Mouse (Mus musculus): Measurements from ENCODE around the gene Dcpp1.
"Not testable (repeated sequence)": the region's sequence is repeated elsewhere in the genome, so short reads cannot be mapped to it uniquely, and the experiment has no call there.

Dcpp1 gene

DNA sequence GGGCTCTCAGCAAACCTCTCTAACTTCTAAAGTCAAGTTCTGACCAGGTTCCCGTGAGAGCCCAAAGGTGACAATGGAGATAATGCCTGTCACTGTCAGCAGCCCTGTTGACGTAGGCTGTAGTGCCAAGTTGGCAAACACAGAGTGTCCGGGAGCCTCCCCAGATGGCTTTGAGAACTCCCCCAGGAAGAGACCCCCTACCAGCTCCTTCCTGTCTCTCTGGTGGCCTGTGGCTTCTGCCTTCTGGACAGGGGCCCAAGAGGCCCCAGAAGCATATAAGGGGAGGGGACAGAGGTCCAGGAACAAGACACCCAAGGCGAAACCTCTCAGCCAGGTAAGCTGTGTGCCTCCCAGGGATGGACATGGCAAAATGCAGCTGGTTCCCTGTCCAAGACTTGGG is at the start of gene Dcpp1, which contains the start of gene Dcpp2:
Gene Dcpp1 (plus strand): TSS at position 301 of the 400 bp plus-strand sequence.
Gene Dcpp2 (plus strand): TSS at position 305 of the 400 bp plus-strand sequence.
- not testable (repeated sequence) for DNase-seq

DNA sequence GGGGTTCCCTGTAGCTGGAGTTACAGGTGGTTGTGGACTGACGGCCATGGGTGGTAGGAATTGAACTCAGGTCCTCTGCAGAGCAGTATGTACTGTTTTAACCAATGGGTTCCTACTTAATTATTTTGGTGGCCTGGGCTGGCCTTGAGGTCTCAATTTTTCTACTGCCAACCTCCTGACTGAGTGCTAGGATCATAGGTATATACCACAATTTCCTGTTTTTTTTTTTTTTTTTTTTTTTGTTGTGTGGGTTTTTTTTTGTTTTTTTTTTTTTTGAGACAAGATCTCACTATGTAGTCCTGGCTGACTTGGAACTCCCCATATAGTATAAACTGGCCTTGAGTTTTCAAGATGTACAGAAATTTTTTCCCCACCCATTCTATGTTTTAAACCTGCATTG is 49.5 kb upstream of the Dcpp1 start:
- no peak for DNase-seq

- DNase-seq = no peak
Measured at GRCm38 (mm10) chr17:23836006-23836575, 44.6 kb upstream of the Dcpp1 start, which contains the start of gene Prss33. TSS of gene Prss33 (minus strand) at chr17:23836056.

GRCm38 (mm10) chr17:23841145-23841544 is 39.5 kb upstream of the Dcpp1 start:
- peak; percentile 40 for DNase-seq

DNA sequence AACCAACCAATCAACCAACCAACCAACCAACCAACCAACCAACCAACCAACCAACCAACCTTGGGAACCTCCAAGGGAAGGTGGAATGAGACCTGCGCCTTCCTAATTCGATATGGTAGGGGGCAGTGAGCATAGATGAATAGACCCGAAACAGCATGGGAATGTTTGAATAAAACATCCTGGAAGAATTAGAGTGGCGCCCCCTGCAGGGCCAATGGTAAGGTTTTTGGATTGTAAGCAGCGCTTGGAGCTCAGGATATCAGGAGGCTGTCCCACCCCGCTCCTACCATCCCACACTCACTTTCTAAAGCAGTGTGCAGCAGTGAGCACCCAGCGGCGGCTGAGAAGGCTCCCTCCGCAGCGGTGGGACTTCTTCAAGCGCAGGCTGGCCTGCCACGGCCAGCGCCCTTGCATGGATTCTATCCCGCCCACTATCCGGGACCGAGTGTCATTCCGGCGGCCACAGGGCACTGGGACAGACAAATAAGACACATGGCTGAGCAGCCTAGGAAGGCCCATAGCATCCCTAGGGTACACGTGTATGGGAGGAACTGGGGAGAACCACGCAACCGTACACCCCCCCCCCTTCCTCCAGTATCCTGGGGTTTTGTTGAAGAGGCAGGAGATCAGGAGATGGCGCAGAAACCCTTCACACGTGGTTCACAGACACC is 37.4 kb upstream of the Dcpp1 start:
- no peak for DNase-seq

DNA sequence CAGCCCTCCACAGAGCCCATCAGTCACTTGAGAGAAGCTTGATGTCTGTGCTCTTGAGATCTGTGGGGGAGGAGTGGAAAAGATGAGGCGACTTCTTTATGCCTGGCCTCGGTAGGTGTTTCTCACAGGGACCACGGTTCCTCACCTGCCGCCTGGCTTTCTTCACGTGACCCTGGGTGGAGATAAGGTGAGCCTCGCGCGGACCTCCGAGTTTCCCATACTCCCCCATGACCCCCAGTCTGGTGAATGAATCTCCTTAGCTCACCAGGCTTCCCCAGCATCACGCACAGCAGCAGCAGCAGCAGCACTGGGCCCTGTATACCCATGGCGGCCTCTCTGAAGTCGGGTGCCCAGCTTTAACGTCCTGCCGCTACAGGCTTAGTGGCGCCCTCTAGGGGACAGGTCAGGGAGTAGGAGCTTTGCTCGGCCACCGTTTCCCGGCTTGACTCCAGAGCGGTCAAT is 36.8 kb upstream of the Dcpp1 start, which contains the start of the genes Prss32 and Prss41:
Gene Prss32 (plus strand): TSS at position 44 of the 462 bp plus-strand sequence.
Gene Prss41 (minus strand): TSS at position 361 of the 462 bp plus-strand sequence.
- peak; percentile 37 for DNase-seq

DNA sequence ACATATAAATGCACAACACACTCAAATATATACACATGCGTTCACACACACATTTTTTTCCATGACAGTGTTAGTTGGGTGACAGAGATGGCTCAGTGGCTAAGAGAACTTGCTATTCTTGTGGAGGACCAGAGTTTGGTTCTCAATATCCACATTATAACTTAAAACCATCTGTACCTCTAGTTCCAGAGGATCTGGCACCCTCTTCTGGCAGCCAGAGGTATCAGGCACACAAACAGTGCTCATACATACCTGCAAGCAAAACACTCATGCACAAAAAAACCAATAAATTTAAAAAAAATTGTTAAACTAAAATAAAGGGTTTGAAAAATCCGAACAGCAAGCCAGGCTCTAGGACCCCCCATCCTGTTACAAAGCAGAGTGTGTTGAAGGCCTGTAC is 30.6 kb upstream of the Dcpp1 start:
- DNase-seq = no peak

- DNase-seq = peak; percentile 38
Measured at GRCm38 (mm10) chr17:23850853-23851749, 29.6 kb upstream of the Dcpp1 start.

DNA sequence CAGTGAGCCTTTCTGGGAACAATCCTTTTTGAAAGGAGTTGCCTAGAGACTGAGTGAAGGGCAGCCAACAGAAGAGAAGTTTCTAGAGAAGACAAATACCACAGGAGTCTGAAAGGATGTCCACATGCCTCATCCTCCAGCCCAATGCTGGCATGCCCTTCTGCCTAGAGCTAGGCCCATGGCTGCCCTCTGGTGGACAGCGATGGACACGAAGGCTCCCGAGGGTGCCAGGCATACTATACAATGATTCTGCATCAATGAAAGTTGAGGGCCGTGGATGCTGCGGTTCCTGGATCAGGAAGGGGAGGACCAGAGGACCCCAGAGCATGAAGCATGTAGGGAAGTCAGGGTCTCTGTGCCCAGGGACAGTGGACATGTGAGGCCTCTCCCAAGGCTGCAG is 27.4 kb upstream of the Dcpp1 start:
- peak; percentile 17 for DNase-seq

DNA sequence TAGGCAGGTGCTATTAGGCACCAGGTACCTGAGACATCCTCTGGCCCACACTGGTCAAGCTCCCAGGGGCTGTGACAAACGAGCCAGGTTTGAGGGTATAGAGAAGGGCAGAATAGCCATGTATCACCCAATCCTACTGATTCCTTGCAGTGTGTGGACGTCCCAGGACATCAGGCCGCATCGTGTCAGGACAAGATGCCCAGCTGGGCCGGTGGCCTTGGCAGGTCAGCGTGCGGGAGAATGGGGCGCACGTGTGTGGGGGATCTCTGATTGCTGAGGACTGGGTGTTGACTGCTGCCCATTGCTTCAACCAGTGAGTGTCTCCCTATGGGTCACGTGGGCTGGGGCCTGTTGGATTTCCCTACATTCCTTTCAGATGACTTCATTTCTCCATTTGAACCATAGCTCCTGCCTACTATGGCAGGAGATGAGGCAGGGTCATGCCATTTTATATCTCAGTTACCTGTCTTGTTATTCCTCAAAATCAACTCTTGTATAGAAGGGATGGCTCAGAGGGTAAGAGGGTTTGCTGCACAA is 26.4 kb upstream of the Dcpp1 start:
- no peak for DNase-seq

- DNase-seq = no peak
Measured at GRCm38 (mm10) chr17:23857193-23857592, 23.5 kb upstream of the Dcpp1 start.

GRCm38 (mm10) chr17:23857913-23858312 is 22.8 kb upstream of the Dcpp1 start:
- no peak for DNase-seq

DNA sequence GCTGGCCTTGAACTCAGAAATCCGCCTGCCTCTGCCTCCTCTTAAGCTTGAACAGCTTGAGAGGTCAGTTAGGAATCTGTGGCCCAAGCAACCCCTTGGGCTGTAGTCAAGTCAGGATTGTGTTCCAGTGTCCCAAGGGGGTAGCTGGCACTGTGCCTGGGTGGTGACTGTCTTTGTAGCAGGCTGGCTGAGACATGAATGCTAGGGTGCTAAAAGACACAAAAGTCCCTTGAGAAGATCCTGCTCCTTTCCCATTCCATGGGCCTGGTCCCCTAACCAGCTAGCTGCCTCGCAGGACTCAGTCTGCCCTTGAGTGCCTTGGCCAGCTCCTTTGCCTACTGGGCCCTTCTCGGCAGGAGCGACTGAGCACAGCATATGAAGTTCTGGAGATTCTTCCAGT is 17.8 kb upstream of the Dcpp1 start:
- no peak for DNase-seq

GRCm38 (mm10) chr17:23867756-23868155 is 12.9 kb upstream of the Dcpp1 start, which contains the start of gene Prss21:
TSS of gene Prss21 (plus strand) at chr17:23868056.
- DNase-seq = no peak

GRCm38 (mm10) chr17:23868513-23868912 is 12.2 kb upstream of the Dcpp1 start:
- no peak for DNase-seq

GRCm38 (mm10) chr17:23873884-23874856 is 6.5 kb upstream of the Dcpp1 start:
- DNase-seq = peak; percentile 41

DNA sequence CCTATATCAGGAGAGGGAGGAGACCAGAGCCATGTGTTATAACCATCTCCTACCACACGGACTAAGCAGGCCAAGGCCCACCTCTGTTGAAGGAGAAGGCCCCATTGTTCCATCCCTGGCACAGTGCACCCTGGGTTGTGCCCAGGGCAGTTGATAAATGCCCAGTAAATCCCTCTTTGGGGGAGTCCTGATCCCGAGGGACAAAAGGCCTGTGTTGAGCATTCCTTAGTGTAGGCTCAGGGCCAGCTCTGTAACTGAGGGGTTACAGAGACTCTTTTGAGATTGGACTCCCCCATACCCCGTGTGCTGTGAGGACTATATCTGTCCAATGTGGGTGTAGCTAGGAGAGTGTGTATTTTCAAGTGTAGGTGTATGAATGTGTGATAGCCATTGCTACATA is 3.9 kb upstream of the Dcpp1 start:
- no peak for DNase-seq

GRCm38 (mm10) chr17:23877166-23877565 is 3.5 kb upstream of the Dcpp1 start:
- no peak for DNase-seq

- DNase-seq = not testable (repeated sequence)
Measured at GRCm38 (mm10) chr17:23917158-23917557, 36.5 kb downstream of the Dcpp1 start, which contains the start of gene Dcpp3. TSS of gene Dcpp3 (plus strand) at chr17:23917458.

DNA sequence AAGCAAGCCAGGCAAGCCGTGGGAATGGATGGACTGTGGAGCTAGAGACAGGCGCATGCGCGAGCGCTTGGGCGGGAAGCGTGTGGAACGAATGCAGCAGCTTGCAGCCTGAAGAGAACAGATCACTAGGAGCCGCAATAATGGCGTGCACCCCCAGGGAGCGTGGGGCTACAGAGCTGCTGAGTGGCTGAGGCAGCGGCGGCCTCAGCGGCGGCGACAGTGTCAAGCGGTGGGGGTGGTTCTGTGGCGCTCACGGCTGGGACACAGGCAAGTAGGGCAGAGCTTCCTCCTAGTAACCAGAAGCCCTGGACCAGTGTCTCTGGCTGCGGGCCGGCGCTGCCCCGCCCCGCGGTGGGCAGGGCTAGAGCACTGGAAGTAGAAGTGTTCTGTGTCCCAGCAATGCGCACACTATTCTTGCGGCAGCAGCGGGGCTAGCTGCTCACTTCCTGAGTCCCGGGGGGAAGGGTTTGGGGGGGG is 43.9 kb downstream of the Dcpp1 start:
- DNase-seq = peak; percentile 95

GRCm38 (mm10) chr17:23925090-23925493 is 44.4 kb downstream of the Dcpp1 start:
- peak; percentile 57 for DNase-seq
